Mouse (Mus musculus): ENCODE measurements around the gene Rpl9-ps1. TPM values are rescaled to one million over a fixed set of nuclear protein-coding genes. Genes with fewer than 3 reads are reported as not detected.

Rpl9-ps1 gene
- polyA plus RNA-seq (2015; fragmentation: Nextera tagmentation; extraction: Ambion mirVana) = not detected in 2 replicates

DNA sequence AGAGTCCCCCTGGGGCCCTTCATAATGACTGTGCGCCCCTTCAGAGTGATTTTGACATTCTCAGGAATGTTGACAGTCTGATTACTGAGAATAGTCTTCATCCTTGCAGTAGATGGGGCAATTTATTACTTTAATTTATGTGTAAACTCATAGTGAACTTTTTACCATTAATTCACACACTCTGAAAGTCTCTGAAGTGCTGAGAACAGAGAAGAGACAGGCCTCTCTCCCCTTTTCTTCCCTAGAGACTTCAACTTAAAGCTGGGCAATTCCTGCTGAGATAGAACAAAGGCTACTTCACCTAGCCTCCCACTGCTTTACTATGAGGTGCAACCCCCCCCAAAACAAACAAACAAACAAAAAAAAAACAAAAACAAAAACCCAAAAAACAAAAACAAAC, at the start of gene Rpl9-ps1:
Gene Rpl9-ps1, minus strand, starts transcription at position 101 of the 400 bp plus-strand sequence.
- H3K9ac ChIP-seq (replicated peaks) = no peak within 1 kb of the TSS
- H3K4me3 ChIP-seq (ENCODE audit: low read depth, low read length) = no peak within 1 kb of the TSS
- H3K4me1 ChIP-seq (ENCODE audit: insufficient read depth) = no peaks in the 10 kb centered on the region
- ATAC-seq = no peak
- TF ChIP-seq EP300 (IDR thresholded peaks at IDR 0.05; ENCODE audit: low read depth) (no peak), CTCF (IDR thresholded peaks at IDR 0.05; ENCODE audit: low read depth) (no peak)
- no peaks in the 10 kb centered on the region for H3K9me3 ChIP-seq (ENCODE audit: low read length)
- 75% methylated on average over 1 of the region's 1 CpGs for WGBS (ENCODE audit: insufficient replicate concordance)
- H3K27ac ChIP-seq (ENCODE audit: low read depth) = no peak within 1 kb of the TSS
- no peak within 1 kb of the TSS for H3K4me2 ChIP-seq (ENCODE audit: low read depth, low read length)
- no peak for DNase-seq
- H3K27me3 ChIP-seq (ENCODE audit: insufficient read depth, low read length) = no peaks in the 10 kb centered on the region
- no peaks in the 10 kb centered on the region for H3K36me3 ChIP-seq (replicated peaks; ENCODE audit: insufficient read depth, low read length)

DNA sequence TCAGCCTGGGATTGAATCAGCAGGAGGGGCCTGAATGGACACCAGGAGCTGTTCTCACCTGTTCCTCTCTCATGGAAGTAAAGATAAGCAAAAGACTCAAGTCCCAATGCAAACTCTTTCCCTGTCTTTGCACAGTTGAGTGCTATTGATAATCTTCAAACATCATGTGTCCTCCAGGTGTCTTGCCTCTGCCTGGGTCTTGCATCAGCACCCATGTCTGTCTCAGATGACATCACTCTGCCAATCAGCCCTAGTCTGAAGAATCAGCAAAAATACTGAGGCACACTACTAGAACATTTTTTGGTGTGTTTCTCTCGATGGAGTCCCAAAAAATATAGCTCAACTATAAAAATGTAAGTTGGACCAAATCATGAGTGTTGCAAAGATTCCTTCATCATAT, 46.6 kb upstream of the Rpl9-ps1 start:
- 37% methylated on average over 1 of the region's 1 CpGs for WGBS (ENCODE audit: insufficient replicate concordance)
- Histone ChIP-seq H3K27me3 (ENCODE audit: insufficient read depth, low read length) (no peaks in the 10 kb centered on the region), H3K9me3 (ENCODE audit: low read length) (no peaks in the 10 kb centered on the region), H3K4me2 (ENCODE audit: low read depth, low read length) (no peak overlapping the region), H3K27ac (ENCODE audit: low read depth) (no peak overlapping the region), H3K9ac (replicated peaks) (no peak overlapping the region), H3K4me1 (ENCODE audit: insufficient read depth) (no peaks in the 10 kb centered on the region), H3K4me3 (ENCODE audit: low read depth, low read length) (no peak overlapping the region), H3K36me3 (replicated peaks; ENCODE audit: insufficient read depth, low read length) (no peaks in the 10 kb centered on the region)
- DNase-seq = no peak
- TF ChIP-seq CTCF (IDR thresholded peaks at IDR 0.05; ENCODE audit: low read depth) (no peak), EP300 (IDR thresholded peaks at IDR 0.05; ENCODE audit: low read depth) (no peak)
- no peak for ATAC-seq

DNA sequence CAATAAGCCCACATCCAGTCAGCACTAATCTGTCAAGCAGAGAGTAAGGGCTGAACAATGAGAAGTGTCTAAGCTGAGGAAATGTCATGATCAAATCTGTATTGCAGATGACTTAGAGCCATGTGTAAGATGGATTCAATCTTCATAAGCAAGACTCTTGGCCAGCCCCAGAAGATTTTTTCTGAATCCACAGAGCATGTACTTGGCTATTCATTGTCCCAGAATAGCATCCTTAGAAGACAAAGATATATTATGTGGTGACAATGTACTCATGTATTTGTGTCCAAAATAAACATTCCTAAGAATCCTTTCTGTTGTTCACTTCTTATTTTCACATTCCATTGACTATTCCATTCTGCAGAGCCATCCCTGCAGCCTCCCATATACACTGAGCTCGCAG, 44.5 kb upstream of the Rpl9-ps1 start:
- ATAC-seq (no peak), DNase-seq (no peak)
- no peaks in the 10 kb centered on the region for H3K27me3 ChIP-seq (ENCODE audit: insufficient read depth, low read length)
- WGBS (ENCODE audit: insufficient replicate concordance) = 66% methylated on average over 1 of the region's 1 CpGs
- TF ChIP-seq CTCF (IDR thresholded peaks at IDR 0.05; ENCODE audit: low read depth) (no peak), EP300 (IDR thresholded peaks at IDR 0.05; ENCODE audit: low read depth) (no peak)
- no peaks in the 10 kb centered on the region for H3K36me3 ChIP-seq (replicated peaks; ENCODE audit: insufficient read depth, low read length)
- no peaks in the 10 kb centered on the region for H3K9me3 ChIP-seq (ENCODE audit: low read length)
- H3K4me2 ChIP-seq (ENCODE audit: low read depth, low read length) = no peak overlapping the region
- H3K4me3 ChIP-seq (ENCODE audit: low read depth, low read length) = no peak overlapping the region
- no peaks in the 10 kb centered on the region for H3K4me1 ChIP-seq (ENCODE audit: insufficient read depth)
- no peak overlapping the region for H3K9ac ChIP-seq (replicated peaks)
- no peak overlapping the region for H3K27ac ChIP-seq (ENCODE audit: low read depth)

DNA sequence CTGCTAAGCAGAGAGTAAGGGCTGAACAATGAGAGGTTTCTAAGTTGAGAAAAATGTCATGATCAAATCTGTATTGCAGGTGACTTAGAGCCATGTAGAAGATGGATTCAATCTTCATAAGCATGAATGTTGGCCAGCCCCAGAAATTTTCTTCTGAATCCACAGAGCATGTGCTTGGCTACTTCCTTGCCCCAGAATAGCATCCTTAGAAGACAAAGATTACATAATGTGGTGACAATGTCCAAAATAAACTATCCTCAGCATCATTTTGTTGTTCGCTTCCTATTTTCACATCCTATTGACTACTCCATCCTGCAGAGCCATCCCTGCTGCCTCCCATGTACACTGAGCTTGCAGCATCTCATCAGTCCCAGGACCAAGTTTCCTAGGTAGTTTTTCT, 30.2 kb upstream of the Rpl9-ps1 start:
- Histone ChIP-seq H3K9me3 (ENCODE audit: low read length) (no peaks in the 10 kb centered on the region), H3K4me3 (ENCODE audit: low read depth, low read length) (no peak overlapping the region), H3K9ac (replicated peaks) (no peak overlapping the region), H3K4me1 (ENCODE audit: insufficient read depth) (no peaks in the 10 kb centered on the region), H3K36me3 (replicated peaks; ENCODE audit: insufficient read depth, low read length) (no peaks in the 10 kb centered on the region), H3K27me3 (ENCODE audit: insufficient read depth, low read length) (no peaks in the 10 kb centered on the region), H3K4me2 (ENCODE audit: low read depth, low read length) (no peak overlapping the region), H3K27ac (ENCODE audit: low read depth) (no peak overlapping the region)
- WGBS (ENCODE audit: insufficient replicate concordance) = 72% methylated on average over 1 of the region's 1 CpGs
- ATAC-seq = no peak
- no peak for DNase-seq
- TF ChIP-seq EP300 (IDR thresholded peaks at IDR 0.05; ENCODE audit: low read depth) (no peak), CTCF (IDR thresholded peaks at IDR 0.05; ENCODE audit: low read depth) (no peak)

DNA sequence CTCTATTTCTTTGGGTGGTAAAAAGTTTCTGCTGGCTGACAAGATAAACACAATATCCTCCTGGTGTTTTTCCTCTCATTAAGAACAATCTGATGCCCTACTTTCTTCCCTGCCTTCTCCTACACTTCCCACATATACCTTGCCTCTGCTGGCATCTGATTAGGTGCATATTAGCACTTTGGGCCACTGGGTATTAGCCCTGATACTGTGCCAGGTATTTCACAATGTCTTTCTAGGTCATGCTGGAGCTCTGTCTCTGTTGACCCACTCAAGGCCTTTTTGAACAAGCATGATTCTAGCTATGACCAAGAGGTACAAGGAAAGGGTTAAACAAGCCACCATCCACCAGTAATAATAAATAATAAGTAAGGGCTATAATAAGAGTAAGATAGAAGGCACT, 26.3 kb upstream of the Rpl9-ps1 start:
- ATAC-seq (peak; percentile 68; the same call in 1 of the 2 replicates), DNase-seq (peak; percentile 18)
- H3K4me2 ChIP-seq (ENCODE audit: low read depth, low read length) = no peak overlapping the region
- H3K4me3 ChIP-seq (ENCODE audit: low read depth, low read length) = no peak overlapping the region
- no peaks in the 10 kb centered on the region for H3K4me1 ChIP-seq (ENCODE audit: insufficient read depth)
- no peaks in the 10 kb centered on the region for H3K27me3 ChIP-seq (ENCODE audit: insufficient read depth, low read length)
- H3K9me3 ChIP-seq (ENCODE audit: low read length) = no peaks in the 10 kb centered on the region
- TF ChIP-seq EP300 (IDR thresholded peaks at IDR 0.05; ENCODE audit: low read depth) (no peak), CTCF (IDR thresholded peaks at IDR 0.05; ENCODE audit: low read depth) (no peak)
- no peak overlapping the region for H3K27ac ChIP-seq (ENCODE audit: low read depth)
- no peak overlapping the region for H3K9ac ChIP-seq (replicated peaks)
- H3K36me3 ChIP-seq (replicated peaks; ENCODE audit: insufficient read depth, low read length) = no peaks in the 10 kb centered on the region

DNA sequence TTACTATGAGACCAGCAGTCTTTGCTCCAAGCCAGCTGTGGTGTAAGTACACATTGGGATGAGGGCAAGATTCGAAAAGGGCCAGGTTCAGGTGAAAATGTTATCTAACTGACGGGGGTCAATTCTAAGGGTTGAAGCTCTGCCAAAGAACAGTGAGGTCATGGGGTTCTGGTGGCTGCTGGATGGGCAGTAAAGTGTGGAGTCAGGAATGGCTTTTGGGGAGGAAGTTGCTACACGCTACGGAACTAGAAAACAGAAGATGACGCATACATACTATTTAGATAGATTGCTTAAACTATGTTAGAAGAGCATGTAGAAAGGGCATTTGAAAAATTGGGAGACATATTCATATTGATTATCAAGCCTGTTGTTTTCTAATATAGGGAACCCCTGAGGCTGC, 18.1 kb upstream of the Rpl9-ps1 start:
- Histone ChIP-seq H3K36me3 (replicated peaks; ENCODE audit: insufficient read depth, low read length) (no peaks in the 10 kb centered on the region), H3K27me3 (ENCODE audit: insufficient read depth, low read length) (no peaks in the 10 kb centered on the region), H3K9ac (replicated peaks) (no peak overlapping the region), H3K4me1 (ENCODE audit: insufficient read depth) (peaks cover 5% of the 10 kb centered on the region; the same call in 1 of the 2 replicates), H3K27ac (ENCODE audit: low read depth) (no peak overlapping the region), H3K9me3 (ENCODE audit: low read length) (no peaks in the 10 kb centered on the region), H3K4me3 (ENCODE audit: low read depth, low read length) (no peak overlapping the region), H3K4me2 (ENCODE audit: low read depth, low read length) (no peak overlapping the region)
- peak; percentile 16 for DNase-seq
- WGBS (ENCODE audit: insufficient replicate concordance) = 18% methylated on average over 5 of the region's 5 CpGs
- TF ChIP-seq CTCF (IDR thresholded peaks at IDR 0.05; ENCODE audit: low read depth) (no peak), EP300 (IDR thresholded peaks at IDR 0.05; ENCODE audit: low read depth) (no peak)
- ATAC-seq = peak; percentile 66

DNA sequence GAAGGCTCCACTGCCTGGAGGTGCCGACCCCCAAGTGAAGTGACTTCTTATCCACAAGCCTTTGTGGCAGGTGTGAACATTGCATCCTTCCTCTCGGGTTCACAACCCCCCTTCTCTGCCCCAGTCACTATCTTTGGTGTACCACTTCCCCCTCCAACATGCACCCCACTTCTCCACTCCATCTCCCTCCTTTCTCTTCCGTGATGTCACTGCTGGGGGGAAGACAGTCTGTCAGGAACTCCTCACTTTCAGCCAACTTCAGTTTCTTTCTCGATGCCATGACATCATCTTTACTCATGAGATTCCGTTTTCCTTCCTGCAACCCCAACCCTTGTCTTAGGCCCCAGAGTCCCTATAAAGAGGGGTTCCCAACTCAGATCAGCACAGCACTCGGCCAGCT, 16.8 kb upstream of the Rpl9-ps1 start, which contains the start of gene Ccl4:
Gene Ccl4, plus strand, starts transcription at position 381 of the 400 bp plus-strand sequence.
- WGBS (ENCODE audit: insufficient replicate concordance) = 37% methylated on average over 6 of the region's 6 CpGs

More for the DNA sequence above, 16.8 kb upstream of the Rpl9-ps1 start, which contains the start of gene Ccl4:
- Histone ChIP-seq H3K4me2 (ENCODE audit: low read depth, low read length) (no peak within 1 kb of the TSS), H3K4me1 (ENCODE audit: insufficient read depth) (peaks cover 5% of the 10 kb centered on the region; the same call in 1 of the 2 replicates), H3K9me3 (ENCODE audit: low read length) (no peaks in the 10 kb centered on the region), H3K36me3 (replicated peaks; ENCODE audit: insufficient read depth, low read length) (no peaks in the 10 kb centered on the region), H3K27me3 (ENCODE audit: insufficient read depth, low read length) (no peaks in the 10 kb centered on the region), H3K4me3 (ENCODE audit: low read depth, low read length) (no peak within 1 kb of the TSS), H3K9ac (replicated peaks) (no peak within 1 kb of the TSS), H3K27ac (ENCODE audit: low read depth) (no peak within 1 kb of the TSS)
- no peak for ATAC-seq
- TF ChIP-seq EP300 (IDR thresholded peaks at IDR 0.05; ENCODE audit: low read depth) (no peak), CTCF (IDR thresholded peaks at IDR 0.05; ENCODE audit: low read depth) (no peak)
- DNase-seq = no peak
